Mouse (Mus musculus): ENCODE data around the gene Ubxn10.

Gene Ubxn10

GRCm38 (mm10) chr4:138659936-138660602 lies 76.9 kb downstream of the Ubxn10 start:
- no peak for TF ChIP-seq GATA4 (IDR thresholded peaks at IDR 0.05; ENCODE audit: insufficient replicate concordance, low read length)
